Mouse (Mus musculus) right cerebral cortex, postnatal 10 days (tissue): ENCODE measurements at regions not wholly inside any gene's neighbourhood (a gene's known extent, or its start where the extent isn't known, plus 50 kb on each side); places are given as distances from the start of the nearest gene placed in this dataset.
A peak's percentile ranks its signal among the peaks of the same experiment; 100 is the strongest.
"Not testable (repeated sequence)": the region's sequence is repeated elsewhere in the genome, so short reads cannot be mapped to it uniquely, and the experiment has no call there.

Source experiments
- DNase-seq, 2 experiments: peaks; one replicate each; pipeline ENCODE4 v3.0.0; 2021; ENCODE audit warnings: low spot score in 2 of 2

GRCm38 (mm10) chr1:128535537-128536150 lies 56.4 kb downstream of the Cxcr4 start:
- no peak for DNase-seq

- DNase-seq: peak in 1 of 2 experiments; percentile 55
Measured at GRCm38 (mm10) chr1:128532632-128533031, 59.5 kb downstream of the Cxcr4 start.

GRCm38 (mm10) chr1:128529808-128530545 lies 62.1 kb downstream of the Cxcr4 start:
- no peak for DNase-seq

- DNase-seq: no peak
Measured at GRCm38 (mm10) chr1:128519234-128519633, 72.9 kb downstream of the Cxcr4 start.

- no peak for DNase-seq
Measured at GRCm38 (mm10) chr1:128518514-128518913, 73.6 kb downstream of the Cxcr4 start.

- DNase-seq: no peak
Measured at GRCm38 (mm10) chr1:128517351-128517750, 74.7 kb downstream of the Cxcr4 start.

GRCm38 (mm10) chr1:128514327-128514726 lies 77.8 kb downstream of the Cxcr4 start:
- no peak for DNase-seq

GRCm38 (mm10) chr1:128513911-128514310 lies 78.2 kb downstream of the Cxcr4 start:
- DNase-seq: no peak

- DNase-seq: no peak
Measured at GRCm38 (mm10) chr1:128513153-128513552, 78.9 kb downstream of the Cxcr4 start.

GRCm38 (mm10) chr1:128508816-128509461 lies 83.2 kb downstream of the Cxcr4 start:
- no peak for DNase-seq

GRCm38 (mm10) chr1:128506551-128507313 lies 85.4 kb downstream of the Cxcr4 start:
- DNase-seq: no peak

GRCm38 (mm10) chr1:128504371-128504770 lies 87.2 kb upstream of the Dars start:
- no peak for DNase-seq

- DNase-seq: no peak
Measured at GRCm38 (mm10) chr1:128498042-128498772, 81.0 kb upstream of the Dars start.

GRCm38 (mm10) chr1:128492251-128492650 lies 75.1 kb upstream of the Dars start:
- no peak for DNase-seq

GRCm38 (mm10) chr1:128487181-128487580 lies 70.0 kb upstream of the Dars start:
- not testable (repeated sequence) for DNase-seq

- no peak for DNase-seq
Measured at GRCm38 (mm10) chr1:128478376-128478775, 61.2 kb upstream of the Dars start.

GRCm38 (mm10) chr1:128477653-128478052 lies 60.5 kb upstream of the Dars start:
- no peak for DNase-seq

GRCm38 (mm10) chr1:128472713-128473230 lies 55.6 kb upstream of the Dars start:
- no peak for DNase-seq

GRCm38 (mm10) chr1:128472022-128472712 lies 55.0 kb upstream of the Dars start:
- DNase-seq: peak; percentile 89 to 93

GRCm38 (mm10) chr1:128470786-128471185 lies 53.6 kb upstream of the Dars start:
- peak in 1 of 2 experiments; percentile 34 for DNase-seq

- DNase-seq: no peak
Measured at GRCm38 (mm10) chr1:128469054-128469453, 51.9 kb upstream of the Dars start.
